Mouse (Mus musculus): ENCODE results near the gene Snap47.

- TF ChIP-seq ZC3H11A (IDR thresholded peaks at IDR 0.05; ENCODE audit: borderline replicate concordance, low read depth, low read length) (no peak), MAFK (IDR thresholded peaks at IDR 0.05; ENCODE audit: insufficient read depth, low read depth, low read length) (no peak)
These were observed 58.7 kb downstream of the Snap47 start for GRCm38 (mm10) chr11:59392300-59392699.

Data from ES-E14 (cell line).